In the genomic region with DNA sequence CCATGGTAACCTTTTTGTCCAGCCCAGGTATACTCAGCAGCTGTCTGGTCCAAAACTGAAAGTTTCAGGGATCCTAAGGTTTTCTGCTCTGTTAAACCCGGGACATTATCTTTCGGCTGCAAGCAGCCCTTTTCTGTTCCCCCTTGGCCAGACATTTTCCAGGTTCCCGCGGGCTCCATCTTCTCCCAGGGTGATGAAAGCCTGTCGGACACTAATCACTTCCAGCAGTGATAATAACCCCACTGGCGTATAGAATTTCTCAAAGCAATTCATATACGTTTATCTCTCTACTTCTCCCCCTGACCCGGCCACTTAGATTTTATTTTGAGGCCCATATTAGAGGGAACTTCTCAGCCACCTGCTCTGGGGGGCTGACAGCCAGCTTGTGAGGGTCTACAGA, we compare ENCODE assay signal across 19 mouse cellular contexts.
"Had no signal": no experiment of that assay in that cellular context is flagged by ENCODE, and none has a peak within 500 bp of the region (broad histone marks: within the 10 kb centered on the region; RNA-seq: fewer than 3 reads in every experiment).

No protein-coding gene starts in this region.

- H3K27me3 ChIP-seq: neural tube, embryonic 13.5 days had no signal

- H3K4me3 ChIP-seq: midbrain, embryonic 10.5 days; midbrain, embryonic 12.5 days; myocyte; neural tube, embryonic 13.5 days; neural tube, embryonic 15.5 days had no signal

- H3K27ac ChIP-seq: midbrain, embryonic 10.5 days; midbrain, embryonic 12.5 days; neural tube, embryonic 13.5 days; neural tube, embryonic 15.5 days had no signal

- H3K9me3 ChIP-seq: midbrain, embryonic 10.5 days; midbrain, embryonic 12.5 days; neural tube, embryonic 13.5 days; neural tube, embryonic 15.5 days had no signal

- H3K4me2 ChIP-seq: lung, embryonic 14.5 days; midbrain, embryonic 12.5 days; neural tube, embryonic 13.5 days; neural tube, embryonic 15.5 days had no signal

- H3K9ac ChIP-seq: lung, embryonic 14.5 days; midbrain, embryonic 12.5 days; neural tube, embryonic 13.5 days; neural tube, embryonic 15.5 days had no signal

- ATAC-seq: midbrain, embryonic 16.5 days had no signal

- DNase-seq: lung, adult 18-20 months; lung, embryonic 14.5 days; lung, postnatal 10 days; lung, postnatal 4 days; midbrain, embryonic 14.5 days; retina, postnatal 1 day; right cerebral cortex, adult 18-20 months; right cerebral cortex, postnatal 25 days; right cerebral cortex, postnatal 4 days; spleen, adult 18-20 months; thymus, adult 18-20 months; thymus, postnatal 25 days; thymus, postnatal 4 days had no signal

- H3K36me3 ChIP-seq: midbrain, embryonic 10.5 days; midbrain, embryonic 12.5 days; neural tube, embryonic 13.5 days; neural tube, embryonic 15.5 days had no signal
